Mouse (Mus musculus) CD4-positive helper T cell, adult 2 months (primary cell): Measurements from ENCODE around the gene Tnip1.

Source experiments
- DNase-seq: peaks from one replicate; pipeline ENCODE4 v3.0.0-alpha.2; 2012; ENCODE audit warnings: low read depth, missing footprints, low spot score

The Tnip1 gene

DNA sequence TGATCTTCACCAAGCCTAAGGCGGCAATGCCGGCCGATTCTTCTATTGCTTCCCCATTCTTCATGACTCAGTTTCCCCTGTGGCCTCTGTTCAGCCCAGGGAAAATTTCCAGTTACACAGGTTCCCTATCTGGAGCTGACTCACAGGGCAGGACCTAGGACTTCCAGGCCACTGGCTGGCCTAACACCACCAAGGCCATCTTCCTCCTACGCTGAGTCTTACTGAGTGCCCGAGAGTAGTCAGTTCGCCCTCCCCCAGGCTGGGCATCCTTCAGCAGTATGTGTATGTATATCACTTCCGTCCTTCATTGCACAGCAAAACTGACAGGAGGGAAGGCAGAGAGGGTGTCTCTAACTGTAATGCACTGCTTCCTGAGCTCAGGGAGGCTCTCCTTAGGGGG lies 28.5 kb downstream of the Tnip1 start:
- DNase-seq = no peak

- no peak for DNase-seq
Observed at GRCm38 (mm10) chr11:54932540-54932939, 30.2 kb downstream of the Tnip1 start.

DNA sequence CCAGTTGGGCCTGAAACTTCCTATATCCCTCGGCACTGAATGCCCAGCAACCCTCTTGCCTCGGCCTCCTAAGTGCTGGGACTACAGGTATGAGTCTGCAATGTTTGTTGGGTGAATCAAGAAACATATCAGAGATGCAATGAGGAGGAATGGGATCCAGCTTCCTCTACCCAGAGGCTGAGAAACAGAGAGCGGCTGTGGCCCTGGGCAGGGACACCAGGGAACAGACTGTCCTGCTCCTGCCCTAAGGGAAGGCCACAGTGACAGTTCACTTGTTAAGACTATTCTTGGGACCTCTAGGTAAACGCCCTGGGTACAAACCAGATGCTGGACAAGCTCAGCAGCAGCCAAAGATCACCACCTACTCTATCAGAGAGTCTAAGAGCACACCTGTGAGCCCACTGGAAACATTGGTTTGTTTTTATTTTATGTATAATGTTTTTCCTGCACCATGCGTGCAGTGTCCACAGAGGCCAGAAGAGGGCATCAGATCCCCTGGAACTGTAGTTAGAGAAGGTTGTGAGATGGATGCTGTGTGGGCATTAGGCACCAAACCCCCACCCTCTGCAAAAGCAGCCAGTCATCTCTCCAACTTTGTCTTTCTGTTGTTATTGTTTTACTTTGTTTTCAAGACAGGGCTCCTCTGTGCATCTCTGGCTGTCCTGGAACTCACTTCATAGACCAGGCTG lies 31.2 kb downstream of the Tnip1 start:
- DNase-seq = peak; percentile 61

GRCm38 (mm10) chr11:54930318-54930979 lies 32.3 kb downstream of the Tnip1 start:
- peak; percentile 34 for DNase-seq

- DNase-seq = no peak
Observed at GRCm38 (mm10) chr11:54929744-54930143, 33.0 kb downstream of the Tnip1 start.

- no peak for DNase-seq
Observed at GRCm38 (mm10) chr11:54929290-54929689, 33.4 kb downstream of the Tnip1 start.

DNA sequence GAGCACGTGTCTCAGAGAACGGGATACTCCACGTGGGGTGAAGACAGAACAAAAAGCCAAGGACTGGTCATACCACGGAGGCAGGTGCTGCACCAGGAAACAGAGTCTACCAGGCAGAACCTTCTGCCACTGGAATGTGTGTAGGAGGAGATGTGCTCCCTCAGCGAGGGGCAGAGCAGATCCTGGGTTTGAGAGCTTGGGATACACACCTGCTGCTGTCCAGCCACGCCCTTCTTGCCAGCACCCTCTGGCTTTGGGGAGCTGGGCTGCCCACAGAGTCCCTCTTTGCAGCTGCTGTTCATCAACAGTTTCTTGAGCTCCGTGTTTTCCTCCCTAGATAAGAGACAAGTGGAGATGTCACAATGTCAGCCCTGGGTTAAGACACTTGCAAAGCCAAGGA lies 33.8 kb downstream of the Tnip1 start:
- no peak for DNase-seq

DNA sequence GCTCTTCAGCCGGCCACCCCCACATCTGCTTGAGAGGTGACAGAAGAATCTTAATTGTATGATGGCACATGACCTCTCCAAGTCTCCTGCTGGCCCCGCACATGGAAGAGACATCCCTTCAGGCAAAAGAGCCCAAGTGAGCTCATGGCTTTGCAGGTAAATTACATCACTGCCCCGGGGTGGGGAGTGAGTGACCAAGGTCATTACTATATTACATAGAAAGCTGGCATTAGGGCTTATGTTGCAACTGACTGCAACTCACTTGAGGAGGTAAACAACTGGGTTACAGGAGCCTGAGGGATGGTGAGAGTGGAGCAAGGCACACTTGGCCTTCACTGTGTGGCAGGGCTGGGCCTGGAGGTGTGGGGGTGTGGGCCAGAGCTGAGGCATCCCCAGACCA lies 34.5 kb downstream of the Tnip1 start:
- no peak for DNase-seq

- peak; percentile 55 for DNase-seq
Observed at GRCm38 (mm10) chr11:54927346-54928140, 35.2 kb downstream of the Tnip1 start.

GRCm38 (mm10) chr11:54924145-54924544 lies 38.6 kb downstream of the Tnip1 start:
- DNase-seq = no peak

DNA sequence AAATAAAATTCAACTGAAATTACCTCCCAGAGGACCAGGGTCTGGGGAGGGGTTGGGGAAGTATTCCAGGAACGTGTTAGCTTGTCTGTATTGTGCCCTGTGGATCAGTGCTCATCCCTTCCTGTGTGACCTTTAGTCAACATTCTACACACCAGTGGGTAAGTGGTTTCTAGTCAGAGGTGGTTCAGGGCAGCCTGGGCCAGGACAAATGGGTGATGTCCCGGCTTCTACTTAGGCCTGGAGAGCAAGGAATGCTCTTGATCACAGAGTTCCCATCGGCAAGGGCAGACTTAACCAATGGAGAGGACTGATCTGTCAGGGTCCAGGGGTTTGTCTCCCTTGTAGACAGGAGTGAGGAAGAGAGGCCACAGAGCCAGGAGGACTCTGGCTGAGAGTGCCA lies 40.2 kb downstream of the Tnip1 start:
- DNase-seq = no peak

GRCm38 (mm10) chr11:54921798-54922197 lies 40.9 kb downstream of the Tnip1 start:
- DNase-seq = no peak

DNA sequence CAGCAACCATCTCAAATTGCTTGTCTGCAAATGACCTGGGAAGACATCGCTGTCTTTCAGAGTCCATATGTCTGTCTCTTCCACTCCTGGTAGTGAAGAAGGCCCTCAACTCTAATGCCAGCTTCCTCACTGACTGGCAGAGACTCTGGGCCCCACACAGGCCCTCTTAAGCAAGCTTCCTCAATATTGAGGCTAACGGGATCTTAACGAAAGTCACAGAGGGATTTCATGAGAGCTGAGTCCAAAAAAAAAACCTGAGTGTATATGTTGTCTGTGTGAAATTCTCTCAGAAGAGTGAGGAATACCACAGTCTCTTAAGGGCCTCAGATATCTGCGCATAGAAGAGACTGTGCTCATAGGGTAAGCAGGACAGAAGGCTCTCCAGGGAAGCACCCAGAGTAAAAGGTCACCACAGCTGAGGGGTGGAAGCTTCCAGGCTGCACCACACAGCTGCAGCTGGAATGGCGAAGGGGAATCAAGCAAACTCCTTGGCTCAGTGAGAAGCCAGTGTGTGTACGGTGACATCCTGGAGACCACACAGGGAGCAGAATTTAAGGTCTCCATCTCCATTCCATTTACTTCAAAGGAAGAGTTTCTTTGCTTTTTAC lies 41.6 kb downstream of the Tnip1 start:
- no peak for DNase-seq

GRCm38 (mm10) chr11:54920127-54920972 lies 42.4 kb downstream of the Tnip1 start:
- DNase-seq = no peak

GRCm38 (mm10) chr11:54918273-54918672 lies 44.4 kb downstream of the Tnip1 start:
- peak; percentile 31 for DNase-seq

DNA sequence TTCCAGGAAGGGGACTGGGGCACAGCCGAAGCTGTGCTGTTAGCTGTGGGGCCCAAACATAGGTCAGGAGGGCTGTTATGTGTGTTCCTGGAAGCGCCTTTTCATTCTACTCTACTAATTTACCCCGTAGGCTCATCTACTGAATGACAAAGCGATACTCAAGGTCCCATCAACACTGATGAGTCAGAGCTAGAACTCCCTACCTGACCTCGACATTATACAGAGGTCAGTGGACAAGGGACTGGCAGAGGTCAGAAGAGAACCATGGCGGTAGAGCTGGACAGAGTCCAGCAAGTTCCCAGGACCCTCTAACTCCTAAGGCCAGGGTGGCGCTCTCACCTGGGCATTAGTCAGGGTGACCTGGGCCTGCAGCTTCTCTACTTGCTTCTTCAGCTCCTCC lies 45.3 kb downstream of the Tnip1 start:
- no peak for DNase-seq

DNA sequence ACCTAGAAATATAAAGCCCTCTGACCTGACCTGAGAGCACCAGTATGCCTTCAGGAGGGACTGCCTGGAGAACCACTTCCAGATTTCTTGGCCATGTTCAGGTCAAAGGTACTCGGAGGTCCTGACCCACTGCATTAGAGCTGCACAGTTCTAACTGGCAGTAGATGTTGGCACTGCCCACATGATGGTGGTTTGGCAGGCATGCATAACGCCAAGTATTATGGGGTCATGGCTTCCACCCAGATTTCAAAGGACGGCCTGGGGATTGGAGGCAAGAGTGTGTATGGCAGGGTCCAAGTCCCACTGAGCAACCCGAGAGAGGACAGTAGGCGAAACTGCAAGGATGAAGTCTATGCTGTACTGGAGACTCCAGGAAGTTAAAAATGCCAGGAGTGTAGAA lies 48.9 kb downstream of the Tnip1 start:
- no peak for DNase-seq

DNA sequence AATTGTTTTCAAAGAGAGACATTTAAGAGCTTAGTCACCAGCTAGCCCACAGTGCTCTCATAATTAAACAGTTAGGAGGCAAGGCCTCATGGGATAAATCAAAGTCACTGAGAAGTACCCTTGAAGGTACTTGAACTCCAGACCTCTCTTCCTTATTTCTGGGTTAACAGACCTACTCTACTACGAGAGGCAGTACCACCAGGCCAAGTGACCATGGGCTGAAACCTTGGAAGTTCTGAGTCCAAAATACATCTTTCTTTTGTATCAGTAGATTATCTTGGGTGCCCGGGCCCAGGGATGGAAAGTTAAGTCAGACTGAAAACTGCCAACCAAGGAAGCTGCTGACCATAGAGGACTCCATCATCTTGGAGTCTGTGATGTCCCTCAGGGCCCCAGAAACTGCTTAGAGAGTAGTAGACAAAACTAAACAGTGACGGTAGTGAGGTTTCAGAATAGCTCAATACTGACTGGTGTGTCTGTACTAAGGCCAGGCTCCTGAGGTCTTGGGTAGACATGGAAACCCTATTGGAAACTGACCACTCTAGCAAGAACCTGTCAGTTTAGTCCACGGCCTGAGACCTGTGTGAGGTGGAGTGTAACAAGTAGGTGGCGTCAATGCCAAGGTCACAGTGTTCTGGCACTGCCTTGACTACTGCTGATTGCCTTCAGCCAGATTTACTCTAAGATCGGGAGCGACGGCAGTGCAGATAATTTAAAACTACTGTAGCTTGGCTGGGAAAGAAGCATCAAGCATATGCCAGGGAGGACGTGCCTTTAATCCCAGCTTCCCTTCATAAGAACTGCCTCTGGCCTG lies 50.0 kb downstream of the Tnip1 start:
- no peak for DNase-seq

- no peak for DNase-seq
Observed at GRCm38 (mm10) chr11:54911671-54912502, 50.8 kb downstream of the Tnip1 start.

DNA sequence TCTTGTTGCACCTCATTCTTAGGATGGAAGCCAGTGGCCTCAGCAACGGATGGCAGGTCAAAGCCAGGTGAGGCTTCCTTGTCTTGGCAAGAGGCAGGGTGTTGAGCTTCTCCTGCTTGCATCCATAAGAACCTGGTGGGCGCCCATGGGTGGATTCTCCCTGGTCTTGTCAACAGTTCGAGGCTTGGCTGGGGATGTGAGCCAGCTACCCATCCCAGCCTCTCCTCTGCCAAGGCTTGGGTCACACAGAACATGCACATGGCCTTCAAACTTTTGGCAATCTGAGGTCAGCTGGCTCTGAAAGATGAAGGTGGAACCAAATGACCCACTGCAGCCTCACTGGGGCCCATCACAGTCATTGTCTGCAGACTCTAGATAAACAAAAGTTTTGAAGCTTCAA lies 51.5 kb downstream of the Tnip1 start:
- no peak for DNase-seq
